Mouse (Mus musculus): ENCODE results near the gene Pgm2l1.

Pgm2l1 gene

GRCm38 (mm10) chr7:100227158-100227875, at the start of gene Pgm2l1:
TSS of gene Pgm2l1 (plus strand) at chr7:100227394.
- DNase-seq (ENCODE audit: low spot score in 2 of 2), result peak; percentile 95 to 97

GRCm38 (mm10) chr7:100178016-100178890, 48.9 kb upstream of the Pgm2l1 start:
- DNase-seq (ENCODE audit: low spot score in 2 of 2), result peak; percentile 17 to 28

- DNase-seq (ENCODE audit: low spot score in 2 of 2), result no peak
Observed at GRCm38 (mm10) chr7:100178891-100179233, 48.3 kb upstream of the Pgm2l1 start.

DNA sequence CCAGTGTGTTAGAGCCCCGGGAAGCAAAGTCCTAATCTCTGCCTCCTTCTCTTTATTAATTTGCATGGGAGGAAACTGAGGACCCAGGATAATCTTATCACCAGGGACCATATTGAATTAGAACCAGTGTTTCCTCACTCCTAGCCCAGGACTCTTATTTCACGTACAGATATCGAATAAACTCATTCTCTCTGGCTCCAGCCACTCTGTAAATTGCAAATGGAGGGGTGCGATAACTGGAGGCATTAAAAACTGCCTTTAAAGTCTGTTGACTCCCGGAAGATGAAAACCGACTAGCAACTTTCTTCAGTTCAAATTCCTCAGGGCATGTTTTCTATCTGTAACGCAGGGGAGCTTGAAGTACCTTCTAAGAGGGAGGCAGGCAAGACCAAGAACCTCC, 47.8 kb upstream of the Pgm2l1 start:
- no peak for DNase-seq (ENCODE audit: low spot score in 2 of 2)

GRCm38 (mm10) chr7:100179836-100180407, 47.3 kb upstream of the Pgm2l1 start:
- DNase-seq (ENCODE audit: low spot score in 2 of 2), result no peak

DNA sequence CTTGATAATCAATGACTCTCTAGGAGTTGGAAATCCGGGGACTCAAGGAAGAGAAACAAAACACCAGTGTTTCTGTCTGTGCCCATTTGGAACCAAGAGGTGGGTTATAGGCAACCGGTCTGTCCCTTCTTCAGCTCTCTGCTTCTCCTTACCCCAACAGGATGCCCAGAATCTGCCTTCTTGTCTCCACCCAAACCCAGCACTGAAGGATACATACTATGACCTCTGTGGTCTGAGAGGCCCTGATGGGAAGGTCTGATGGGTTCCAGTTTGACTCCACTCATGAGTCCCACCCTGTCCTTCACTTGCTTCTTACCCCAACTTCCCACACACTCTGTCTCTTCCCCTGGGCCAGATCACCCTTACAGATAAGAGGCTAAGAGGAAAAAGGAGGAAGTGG, 46.0 kb upstream of the Pgm2l1 start:
- DNase-seq (ENCODE audit: low spot score in 2 of 2), result no peak

DNA sequence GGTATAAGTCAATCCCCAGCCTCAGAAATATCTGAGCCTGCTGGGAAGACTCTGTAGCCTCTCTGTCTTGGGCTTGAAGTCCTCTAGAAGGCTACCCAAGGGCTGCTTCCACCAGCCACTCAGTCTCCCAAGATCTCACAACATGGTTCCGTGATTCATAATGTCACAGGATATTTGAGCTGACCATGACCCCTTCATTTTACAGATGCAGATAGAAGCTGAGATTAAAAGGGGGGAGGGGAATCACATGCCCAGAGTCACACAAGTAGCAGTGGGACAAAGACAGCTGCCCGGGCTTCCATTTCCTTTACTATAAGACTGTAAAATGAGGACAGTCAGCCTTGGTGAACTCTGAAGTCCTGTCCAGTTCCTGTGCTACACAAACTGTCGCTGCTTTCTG, 45.6 kb upstream of the Pgm2l1 start:
- no peak for DNase-seq (ENCODE audit: low spot score in 2 of 2)

- DNase-seq (ENCODE audit: low spot score in 2 of 2), result no peak
Observed at GRCm38 (mm10) chr7:100182388-100182787, 44.8 kb upstream of the Pgm2l1 start.

DNA sequence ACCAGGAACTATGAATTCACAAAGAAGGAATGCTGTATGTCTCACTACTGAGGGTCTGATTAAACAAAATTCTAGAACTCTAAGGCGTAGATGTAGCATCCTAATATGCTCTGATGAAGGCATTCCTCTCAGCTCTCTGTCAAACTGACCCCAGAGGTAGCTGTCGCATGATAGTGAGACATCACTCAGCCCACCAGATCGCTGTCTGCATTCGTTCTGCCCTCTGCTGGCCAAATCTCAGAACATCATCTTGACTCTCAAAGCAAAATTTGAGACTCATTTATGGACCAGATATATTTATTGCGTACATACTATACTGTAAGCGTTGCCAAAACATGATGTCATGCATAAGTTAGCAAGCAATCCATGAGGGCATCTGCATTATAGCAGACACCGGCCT, 39.6 kb upstream of the Pgm2l1 start:
- DNase-seq (ENCODE audit: low spot score in 2 of 2), result peak in 1 of 2 experiments; percentile 33

DNA sequence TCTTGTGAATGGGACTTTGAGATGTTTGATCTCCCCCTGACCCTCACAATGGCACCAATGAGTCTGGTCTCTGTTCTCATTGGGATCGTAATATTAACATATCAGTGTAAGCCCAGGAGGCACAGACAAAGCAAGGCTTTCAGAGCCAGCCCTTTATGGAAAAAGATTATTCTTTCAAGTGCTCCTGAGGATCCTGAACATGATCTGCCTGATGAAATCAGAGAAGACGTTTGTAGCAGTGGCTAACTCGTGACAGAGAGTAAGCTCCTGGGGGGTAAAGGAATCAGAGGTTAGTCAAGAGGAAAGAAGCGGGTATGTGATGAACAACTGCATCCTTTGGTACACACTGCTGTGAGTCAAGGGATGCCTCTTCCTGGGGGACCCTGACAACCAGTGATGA, 37.0 kb upstream of the Pgm2l1 start:
- DNase-seq (ENCODE audit: low spot score in 2 of 2), result no peak

DNA sequence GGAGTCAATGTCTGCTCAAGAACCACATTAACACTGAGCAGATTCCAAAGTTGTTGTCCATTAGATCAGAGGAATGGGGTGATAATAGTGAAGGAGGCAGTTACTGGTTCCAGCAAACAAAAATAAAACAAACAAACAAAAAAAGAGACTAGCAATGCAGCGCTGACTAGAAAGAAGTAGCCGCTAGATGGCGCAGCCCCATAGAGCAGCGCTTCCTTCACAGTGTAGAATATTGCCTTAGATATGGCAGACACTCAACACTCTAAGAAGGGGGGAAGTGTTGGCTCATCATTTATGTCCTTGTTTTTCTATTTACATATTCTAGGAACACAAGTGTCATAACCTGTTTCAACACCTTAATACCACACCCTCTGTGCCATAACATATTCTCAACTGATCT, 36.4 kb upstream of the Pgm2l1 start:
- peak in 1 of 2 experiments; percentile 30 for DNase-seq (ENCODE audit: low spot score in 2 of 2)

- DNase-seq (ENCODE audit: low spot score in 2 of 2), result no peak
Observed at GRCm38 (mm10) chr7:100201191-100201590, 26.0 kb upstream of the Pgm2l1 start.

- no peak for DNase-seq (ENCODE audit: low spot score in 2 of 2)
Observed at GRCm38 (mm10) chr7:100203616-100204015, 23.6 kb upstream of the Pgm2l1 start.

GRCm38 (mm10) chr7:100204871-100205270, 22.3 kb upstream of the Pgm2l1 start:
- no peak for DNase-seq (ENCODE audit: low spot score in 2 of 2)

DNA sequence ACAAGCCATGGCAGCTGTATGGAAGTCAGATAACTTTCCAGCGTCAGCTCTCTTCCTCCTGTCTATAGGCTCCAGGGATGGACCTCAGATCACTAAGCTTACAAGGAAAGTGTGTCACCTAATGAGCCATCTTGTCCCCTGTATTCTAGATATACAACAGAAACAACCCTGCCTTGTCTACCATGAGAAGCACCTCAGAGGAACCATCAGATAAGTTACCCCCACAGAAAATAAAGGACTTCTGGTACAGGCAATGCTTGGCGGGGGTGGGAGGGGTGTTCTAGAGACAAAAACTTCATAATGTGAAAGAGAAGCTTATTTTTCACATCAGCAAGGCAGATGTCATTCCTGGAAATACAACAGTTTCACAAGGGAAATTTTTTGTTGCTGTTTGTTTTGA, 21.1 kb upstream of the Pgm2l1 start:
- no peak for DNase-seq (ENCODE audit: low spot score in 2 of 2)

DNA sequence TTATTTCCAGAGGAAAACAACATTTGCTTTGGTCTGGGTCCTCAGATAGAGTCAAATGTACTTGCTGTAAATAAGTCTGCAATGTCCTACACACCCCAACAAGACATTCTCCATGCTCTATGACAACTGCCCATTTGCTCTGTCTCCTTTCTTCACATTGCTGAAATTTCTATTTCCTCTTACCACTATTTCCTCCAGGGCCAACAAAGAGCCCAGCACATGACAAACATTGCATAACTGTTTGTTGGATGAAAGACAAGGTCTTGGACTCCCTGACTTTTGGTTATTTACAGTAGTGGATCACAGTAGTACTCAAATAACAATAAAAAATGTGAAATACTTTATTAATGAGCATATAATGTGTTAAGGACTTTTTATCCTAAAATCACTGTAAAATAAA, 19.3 kb upstream of the Pgm2l1 start:
- DNase-seq (ENCODE audit: low spot score in 2 of 2), result no peak

GRCm38 (mm10) chr7:100214310-100214709, 12.9 kb upstream of the Pgm2l1 start:
- DNase-seq (ENCODE audit: low spot score in 2 of 2), result no peak

GRCm38 (mm10) chr7:100215116-100215732, 12.0 kb upstream of the Pgm2l1 start:
- DNase-seq (ENCODE audit: low spot score in 2 of 2), result no peak

GRCm38 (mm10) chr7:100215976-100216375, 11.2 kb upstream of the Pgm2l1 start:
- no peak for DNase-seq (ENCODE audit: low spot score in 2 of 2)

GRCm38 (mm10) chr7:100216601-100217565, 10.3 kb upstream of the Pgm2l1 start:
- DNase-seq (ENCODE audit: low spot score in 2 of 2), result no peak

DNA sequence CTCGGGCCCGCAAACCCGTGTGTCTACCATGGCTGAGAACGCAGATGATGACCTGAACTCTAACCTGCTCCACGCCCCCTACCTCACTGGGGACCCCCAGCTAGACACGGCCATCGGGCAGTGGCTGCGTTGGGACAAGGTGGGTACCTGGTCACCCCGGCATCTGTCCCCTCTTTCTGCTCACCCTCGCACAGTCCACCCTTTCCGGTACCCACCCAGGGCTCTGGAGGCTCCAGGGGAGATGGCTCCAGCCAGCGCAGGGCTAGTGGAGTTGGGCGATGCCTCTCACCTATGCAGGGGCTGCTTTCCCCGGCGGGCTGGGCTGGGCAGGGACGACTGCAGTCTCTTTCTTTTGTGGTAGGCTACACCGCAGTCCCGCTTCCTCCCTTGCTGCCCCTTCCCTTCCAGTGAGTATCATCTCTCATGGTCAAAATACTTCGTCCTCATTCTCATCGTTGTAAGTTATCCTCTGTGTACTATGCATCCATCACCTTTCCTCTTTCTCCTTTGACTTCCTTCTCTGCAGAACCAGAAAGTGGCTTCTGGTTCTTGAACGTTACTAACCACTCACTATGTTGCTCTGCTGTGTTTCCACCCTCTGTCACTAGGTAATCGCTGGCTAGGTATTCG, 817 bp downstream of the Pgm2l1 start:
- no peak for DNase-seq (ENCODE audit: low spot score in 2 of 2)

All from frontal cortex, postnatal 14 days (tissue).